Mouse (Mus musculus) mesoderm, embryonic 11.5 days (tissue): Measurements from ENCODE around the gene Trim7.
A peak's percentile ranks its signal among the peaks of the same experiment; 100 is the strongest.
"Not testable (repeated sequence)": the region's sequence is repeated elsewhere in the genome, so short reads cannot be mapped to it uniquely, and the experiment has no call there.

Source experiments
- DNase-seq: peaks from one replicate; pipeline ENCODE4 v3.0.0-alpha.2; 2012; ENCODE audit warnings: low read depth, low spot score

Gene Trim7

DNA sequence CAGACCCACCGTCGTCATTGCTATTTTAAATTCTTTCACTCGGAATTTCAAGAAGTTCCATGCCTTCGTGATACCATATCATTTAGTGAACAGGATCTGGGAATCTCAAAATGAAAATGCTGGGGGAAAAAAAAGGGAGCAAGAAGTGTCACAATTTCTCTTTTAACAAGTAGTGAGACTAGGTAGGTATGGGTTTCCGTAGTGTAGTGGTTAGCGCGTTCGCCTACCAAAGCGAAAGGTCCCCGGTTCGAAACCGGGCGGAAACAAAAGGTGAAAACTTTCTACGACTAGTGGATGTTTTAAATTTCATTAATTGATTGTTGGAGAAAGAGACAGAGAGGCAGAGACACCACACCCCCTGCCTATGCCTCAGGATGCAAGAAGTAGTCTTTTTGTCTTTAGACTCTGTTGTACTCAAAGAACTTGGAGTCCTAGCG is 2.4 kb upstream of the Trim7 start:
- peak; percentile 92 for DNase-seq

DNA sequence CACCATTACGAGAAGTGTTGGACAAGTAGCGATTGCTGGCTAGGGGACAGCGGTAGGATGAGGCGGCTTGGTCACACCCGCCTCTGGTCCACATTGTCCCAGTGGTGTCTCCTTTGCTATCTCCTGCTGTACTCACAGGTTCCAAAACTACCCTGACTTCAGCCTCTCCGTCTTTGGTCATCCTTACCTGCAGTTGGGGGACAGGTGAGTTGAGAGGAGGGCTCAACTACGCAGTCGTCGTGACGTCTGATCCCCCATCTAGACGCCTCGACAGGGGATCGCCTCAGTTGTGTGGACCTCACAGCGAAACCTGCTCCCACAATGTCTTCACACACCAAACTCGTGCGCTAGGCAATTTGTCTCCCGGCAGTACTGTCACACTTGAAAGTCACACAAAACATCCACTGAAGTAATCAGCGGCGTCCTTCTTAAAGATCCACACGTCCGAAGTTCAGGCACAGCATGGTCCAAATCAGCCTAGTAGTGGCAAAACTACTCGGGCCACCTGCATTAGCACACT is 1.6 kb upstream of the Trim7 start:
- no peak for DNase-seq

DNA sequence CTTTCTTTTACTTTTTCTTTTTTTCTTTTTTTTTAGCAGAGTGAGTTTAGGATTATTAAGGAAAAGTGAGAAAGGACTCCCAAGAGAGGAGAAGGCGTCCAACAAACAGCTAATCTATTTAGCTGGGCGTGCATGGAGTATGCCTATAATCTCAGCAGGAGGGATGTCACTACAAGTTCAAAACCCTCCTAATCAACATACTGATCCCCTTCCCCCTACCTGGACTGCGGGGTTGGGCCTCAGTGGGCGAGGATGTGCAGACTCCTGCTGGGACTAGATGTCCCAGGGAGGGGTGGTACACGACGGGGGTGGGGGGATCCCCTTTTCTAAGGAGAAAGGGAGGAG is 784 bp downstream of the Trim7 start:
- DNase-seq, result no peak

DNA sequence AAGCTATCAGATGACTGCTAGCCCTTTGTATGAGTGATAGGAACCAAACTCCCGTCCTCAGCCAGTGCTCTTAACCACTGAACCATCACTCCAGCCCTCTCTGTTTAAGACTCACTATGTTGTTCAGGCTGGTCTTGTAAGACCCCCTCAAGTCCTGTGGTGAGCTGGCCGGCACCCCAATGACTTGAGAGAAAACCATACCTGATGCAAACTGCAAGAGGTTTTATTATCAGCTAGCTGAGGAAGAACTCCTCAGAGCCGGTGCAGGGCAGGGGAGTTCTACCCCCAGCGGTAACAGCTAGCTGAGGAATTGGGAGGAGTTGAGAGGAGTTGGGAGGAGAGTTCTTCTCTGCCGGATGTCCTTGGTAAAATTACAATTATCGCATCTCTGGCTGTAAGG is 2.0 kb downstream of the Trim7 start:
- no peak for DNase-seq

DNA sequence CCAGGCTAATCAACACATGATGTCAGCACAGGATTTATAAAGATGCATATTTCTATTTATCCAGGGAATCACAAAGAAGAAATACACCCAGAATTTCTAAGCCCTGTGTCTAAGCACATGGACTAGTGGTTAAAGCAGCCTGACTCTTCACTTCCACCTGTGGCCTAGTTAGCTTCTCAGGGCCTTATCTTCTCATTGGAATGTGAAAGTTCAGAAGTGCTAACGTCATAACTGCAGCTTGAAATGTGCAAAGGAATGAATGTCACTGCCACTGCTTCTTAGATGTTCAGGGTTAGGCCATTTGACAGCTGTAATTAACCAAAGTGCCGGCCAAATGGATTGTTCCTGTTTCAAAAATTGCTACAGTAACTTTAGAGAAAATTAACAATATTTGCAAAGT is 4.3 kb downstream of the Trim7 start:
- DNase-seq, result no peak

DNA sequence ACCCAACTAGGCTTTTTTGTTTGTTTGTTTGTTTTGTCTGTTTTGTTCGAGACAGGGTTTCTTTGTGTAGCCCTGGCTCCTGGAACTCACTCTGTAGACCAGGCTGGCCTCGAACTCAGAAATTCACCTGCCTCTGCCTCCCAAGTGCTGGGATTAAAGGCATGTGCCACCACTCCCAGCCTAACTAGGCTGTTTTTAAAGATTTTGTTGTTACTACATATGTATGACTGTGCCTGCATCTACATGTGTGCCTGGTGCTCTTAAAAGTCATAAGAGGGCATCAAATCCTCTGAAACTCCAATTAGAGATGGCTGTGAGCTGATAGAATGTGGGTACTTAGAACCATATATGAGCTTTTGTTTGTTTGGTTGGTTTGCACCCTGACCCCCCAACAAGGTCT is 5.3 kb downstream of the Trim7 start:
- DNase-seq, result no peak

DNA sequence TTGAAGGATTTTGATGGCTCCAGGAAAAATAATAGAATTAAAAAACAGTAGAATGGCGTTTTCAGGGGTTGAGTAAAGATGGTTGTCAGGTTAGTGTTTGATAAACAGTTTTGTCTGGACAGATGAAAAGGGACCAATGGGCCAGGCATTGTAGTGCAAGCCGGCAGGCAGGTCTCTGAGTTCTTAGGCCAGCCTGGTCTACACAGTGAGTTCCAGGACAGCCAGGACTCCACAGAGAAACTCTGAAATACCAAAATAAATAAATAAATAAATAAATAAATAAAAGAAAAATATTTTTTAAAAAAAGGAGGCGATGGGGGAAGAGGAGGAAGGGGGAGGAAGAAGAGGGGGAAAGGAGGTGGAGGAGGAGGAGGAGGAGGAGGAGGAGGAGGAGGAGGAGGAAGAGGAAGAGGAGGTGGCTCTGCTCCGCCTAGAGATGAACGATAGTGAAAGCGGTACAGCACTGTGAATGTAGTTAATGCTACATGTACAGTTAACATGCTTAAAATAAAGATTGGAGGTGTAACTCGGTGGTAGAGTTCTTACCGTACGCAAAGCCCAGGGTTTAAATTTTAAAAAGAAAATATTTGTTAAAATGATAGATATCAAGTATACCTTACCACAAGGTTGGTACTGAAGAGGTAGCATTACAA is 7.3 kb downstream of the Trim7 start:
- no peak for DNase-seq

DNA sequence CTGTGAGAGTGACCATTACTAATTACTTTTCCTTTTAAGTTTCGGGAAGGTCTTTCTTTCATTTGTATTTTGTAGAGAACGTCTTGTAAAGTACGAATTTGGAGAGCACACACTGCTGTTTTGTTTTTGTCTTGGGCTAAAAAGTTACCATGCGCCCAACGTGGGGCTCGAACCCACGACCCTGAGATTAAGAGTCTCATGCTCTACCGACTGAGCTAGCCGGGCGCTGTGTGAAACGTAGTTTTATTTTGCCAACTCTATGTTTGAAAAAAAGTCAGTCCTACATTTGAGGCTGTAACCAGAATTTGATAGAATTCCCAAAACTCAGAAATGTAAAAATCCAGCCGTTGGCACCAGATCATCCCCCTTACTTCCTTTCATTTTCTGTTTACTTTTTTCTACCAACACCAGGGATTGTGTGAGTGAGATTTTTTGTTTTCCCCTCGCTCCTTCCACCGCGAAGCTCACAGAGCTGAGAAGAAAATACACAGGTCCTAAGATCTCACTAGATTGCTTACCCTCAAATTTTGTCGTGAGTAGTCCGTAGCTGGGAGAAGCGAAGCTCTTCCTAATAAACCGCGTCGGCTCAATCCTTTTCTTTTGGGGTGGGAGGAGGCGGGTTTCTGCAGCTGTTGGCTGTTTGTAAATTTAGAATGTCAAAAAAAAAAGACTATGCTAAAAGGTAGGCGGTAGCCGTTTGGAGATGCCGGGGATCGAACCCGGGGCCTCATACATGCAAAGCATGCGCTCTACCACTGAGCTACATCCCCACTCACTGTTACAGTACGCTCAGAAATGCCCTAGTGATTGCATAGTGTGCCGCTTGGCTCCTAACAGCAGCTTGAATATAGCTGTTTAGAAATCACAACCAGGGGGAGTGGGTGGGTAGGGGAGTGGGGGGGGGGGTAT is 8.0 kb downstream of the Trim7 start:
- peak; percentile 89 for DNase-seq

DNA sequence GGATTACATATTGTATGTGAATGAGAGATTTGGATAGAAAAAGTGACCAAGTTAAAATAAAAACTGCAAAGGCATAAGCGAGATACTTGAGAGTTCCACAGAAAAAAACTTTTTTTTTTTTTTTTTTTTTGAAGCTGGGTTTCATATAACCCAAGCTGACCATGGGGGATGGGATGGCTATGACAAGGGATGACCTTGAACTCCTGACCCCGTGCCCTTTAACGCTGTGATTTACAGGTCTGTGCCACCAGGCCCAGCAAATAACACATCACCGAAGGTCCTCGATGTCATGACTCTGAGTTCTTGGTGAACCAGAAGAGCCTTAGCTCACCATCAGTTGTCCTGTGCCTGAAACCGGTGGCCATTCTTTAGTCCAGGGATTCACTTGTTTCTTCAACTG is 10.0 kb downstream of the Trim7 start:
- DNase-seq, result no peak

DNA sequence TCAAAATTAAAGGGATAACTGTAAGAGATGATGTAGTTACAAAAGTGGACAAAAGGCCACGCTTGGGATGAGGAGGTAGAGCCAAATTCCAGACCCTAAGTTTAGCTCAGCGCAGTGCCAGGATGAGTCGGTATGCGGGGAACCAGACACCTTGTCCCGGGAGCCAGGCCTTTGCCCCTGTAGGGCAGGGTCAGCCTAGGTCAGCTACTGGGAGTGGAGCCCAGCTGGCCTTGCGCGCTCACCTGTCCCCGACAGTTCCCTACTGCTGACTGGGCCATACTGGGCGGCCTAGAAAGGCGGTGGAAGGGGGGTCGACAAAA is 11.0 kb downstream of the Trim7 start:
- no peak for DNase-seq

DNA sequence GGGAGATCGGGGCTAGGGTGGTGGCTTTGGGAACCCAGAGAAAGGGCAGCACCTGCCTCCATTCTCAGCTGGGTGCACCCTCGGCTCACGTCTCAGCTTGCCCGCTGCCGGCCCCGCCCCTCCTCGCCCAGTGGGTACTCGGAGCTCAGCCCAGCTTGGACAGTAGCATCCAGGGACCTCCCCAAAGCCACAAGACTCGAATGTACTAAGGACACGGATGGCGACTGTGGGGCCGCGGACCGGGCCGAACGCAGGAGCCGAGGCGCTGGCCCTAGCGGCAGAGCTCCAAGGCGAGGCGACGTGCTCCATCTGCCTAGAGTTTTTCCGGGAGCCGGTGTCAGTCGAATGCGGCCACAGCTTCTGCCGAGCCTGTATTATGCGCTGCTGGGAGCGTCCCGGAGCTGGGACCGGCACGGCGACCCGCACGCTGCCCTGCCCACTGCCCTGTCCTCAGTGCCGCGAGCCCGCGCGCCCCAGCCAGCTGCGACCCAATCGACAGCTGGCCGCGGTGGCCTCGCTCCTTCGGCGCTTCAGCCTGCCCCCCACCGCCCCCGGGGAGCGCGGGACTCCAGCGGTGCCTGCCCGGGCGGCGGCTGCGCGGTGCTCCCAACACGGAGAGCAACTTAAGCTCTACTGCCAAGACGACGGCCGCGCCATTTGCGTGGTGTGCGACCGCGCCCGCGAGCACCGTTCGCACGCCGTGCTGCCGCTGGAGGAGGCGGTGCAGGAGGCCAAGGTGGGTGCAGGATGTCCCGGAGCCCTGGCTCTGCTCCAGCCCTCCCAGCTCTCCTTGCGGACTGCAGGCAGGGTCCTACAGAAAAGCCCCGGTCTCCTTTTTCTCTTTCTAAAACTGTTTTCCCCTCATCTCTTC is 11.6 kb downstream of the Trim7 start:
- no peak for DNase-seq

DNA sequence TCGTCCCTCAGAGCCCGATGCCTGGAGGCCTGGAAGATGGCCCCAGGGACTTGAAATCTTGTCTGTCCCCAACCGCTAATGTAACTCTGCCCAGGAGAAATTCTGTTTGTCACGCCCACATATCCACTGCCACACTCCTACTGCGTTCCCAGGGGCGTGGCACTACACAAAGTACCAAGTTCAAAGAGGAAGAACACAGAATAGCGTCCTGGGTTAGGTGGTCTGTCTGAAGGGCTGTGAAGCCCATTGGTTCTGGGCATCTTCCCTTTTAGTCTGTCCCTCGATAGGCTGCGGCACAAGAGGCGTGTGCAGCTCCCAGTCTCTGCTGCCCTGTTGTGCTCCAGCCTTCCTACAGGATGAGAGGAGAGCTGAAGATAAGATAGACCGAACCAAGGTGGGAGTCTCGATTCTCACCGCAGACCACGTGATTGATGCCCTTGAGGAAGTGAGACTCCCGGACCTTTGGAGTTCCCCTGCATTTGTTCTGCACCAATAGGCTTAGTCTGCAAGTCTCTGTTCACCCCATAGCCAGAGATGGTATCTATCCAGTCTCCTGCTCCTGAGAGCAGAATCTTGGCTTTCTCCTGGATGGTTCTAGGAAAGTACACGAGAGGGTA is 12.3 kb downstream of the Trim7 start:
- no peak for DNase-seq

DNA sequence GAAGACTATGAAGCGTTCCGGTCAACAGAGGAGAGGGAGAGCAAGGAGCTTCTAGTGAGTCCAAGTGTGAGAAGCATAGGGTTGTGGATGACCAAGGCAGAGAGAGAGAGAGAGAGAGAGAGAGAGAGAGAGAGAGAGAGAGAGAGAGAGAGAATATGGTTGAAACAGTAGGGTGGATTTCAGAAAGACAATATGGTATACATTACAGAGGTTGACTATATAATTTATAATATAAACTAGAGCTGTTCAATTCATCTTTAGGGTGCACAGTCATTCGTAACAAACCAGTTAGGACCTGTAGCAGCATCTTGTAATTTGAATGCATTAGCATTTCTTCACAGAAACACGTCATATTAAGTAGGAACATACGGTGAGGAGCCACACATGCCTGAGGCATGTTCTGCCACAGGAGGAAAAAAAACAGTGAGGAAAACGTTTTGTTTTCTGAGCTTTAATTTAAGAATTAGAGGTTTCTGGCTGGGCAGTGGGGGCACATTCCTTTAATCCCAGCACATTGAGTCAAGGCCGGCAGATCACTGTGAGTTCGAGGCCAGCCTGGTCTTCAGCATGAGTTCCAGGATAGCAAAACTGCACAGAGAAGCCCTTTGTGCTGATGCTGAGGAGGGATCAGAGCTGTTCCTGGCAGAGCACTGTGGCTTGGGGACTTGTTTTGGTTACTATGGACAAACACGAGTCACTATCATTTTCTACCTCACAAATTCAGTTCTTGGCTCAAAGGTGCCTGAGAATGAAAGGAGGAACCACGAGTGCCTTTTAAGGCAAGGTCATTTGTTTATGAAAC is 13.1 kb downstream of the Trim7 start:
- DNase-seq, result no peak

DNA sequence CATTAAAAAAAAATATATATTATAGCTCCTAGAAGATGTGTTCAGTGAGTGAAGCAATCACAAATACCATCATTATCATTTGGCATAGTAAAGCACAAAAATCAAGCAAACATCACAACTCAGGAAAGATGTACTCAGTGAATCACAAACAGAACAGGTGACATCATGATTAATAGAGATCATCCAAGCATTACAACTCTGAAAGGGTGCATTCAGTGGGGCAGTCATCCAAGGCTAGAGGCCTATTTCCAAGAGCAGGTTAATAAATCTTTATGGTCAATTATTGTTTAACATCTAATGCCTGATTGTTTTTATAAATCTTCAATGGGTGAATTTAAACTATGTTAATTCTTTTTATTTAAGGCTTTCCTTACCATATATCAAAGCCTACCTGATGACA is 14.9 kb downstream of the Trim7 start:
- DNase-seq, result no peak

DNA sequence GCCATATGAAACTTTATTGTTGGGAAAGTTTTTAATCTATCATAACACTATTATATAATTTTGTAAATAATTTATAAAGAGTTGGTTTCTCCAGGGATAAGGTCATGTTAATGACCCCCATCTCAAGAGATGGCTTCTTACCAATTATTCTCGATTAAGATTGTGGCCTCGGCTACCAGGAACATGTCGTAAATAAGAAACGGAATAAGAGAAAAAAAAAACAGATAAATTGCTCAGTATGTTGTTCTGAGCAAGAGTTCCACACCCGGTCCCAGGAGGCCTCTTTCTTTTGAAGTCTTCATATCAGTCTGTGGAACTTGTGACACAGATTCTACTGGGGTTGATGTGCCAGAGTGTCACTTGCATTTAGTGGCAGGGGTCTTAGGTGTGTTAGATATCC is 15.3 kb downstream of the Trim7 start:
- no peak for DNase-seq

DNA sequence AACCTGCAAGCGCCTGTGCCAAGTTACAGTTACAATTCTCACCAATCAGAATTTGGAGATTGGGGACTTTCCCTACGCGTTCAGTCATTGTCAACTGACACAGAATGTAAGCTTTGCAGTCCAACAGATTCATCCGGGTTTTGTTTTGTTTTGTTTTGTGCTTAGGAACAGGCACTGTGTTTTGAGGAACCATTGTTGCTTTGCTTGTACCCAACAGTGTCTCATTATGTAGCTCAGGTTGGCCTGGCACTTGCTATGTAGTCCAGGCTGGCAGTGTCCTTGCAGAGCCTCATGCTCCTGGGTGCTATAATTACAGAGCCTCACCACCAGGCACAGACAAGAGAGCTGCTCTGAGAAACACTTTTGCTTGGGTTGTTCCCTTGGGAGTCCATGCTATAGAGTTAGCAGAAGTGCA is 16.4 kb downstream of the Trim7 start:
- no peak for DNase-seq

DNA sequence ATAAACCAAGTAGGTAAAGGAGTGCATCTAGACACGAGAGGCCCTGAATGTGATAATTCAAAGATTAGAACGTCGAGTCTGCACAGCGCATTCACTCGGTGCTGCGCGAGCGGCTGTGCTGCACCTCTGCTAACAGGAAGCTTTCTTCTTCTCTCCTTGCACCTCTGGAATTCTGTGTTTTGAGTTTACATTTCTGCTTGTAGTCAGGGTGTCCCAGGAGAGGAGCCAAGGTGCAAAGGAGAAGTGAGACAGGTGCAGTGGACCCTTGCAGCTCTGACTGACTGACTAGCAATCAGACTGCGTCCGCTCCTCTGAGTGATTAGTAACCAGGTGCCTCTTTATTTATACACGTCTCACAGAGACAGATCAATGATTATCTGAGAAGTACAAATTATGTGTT is 17.3 kb downstream of the Trim7 start:
- no peak for DNase-seq

DNA sequence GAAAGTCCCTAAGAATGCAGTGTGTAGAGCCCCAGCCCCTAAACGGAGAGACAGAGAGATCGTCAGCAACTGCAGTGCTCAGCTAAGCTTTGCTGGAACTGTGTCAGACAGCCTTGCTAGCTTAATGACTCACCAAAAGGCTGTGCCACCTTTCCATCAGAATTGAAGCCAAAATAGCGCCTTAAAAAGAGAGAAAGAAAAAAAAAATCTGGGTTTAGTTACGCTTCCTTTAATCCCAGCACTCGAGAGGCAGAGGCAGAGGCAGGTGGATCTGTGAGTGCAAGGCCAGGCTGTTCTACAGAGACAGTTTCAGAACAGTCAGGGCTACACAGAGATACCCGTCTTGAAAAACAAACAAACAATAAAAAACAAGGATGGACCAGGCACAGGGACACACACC is 18.4 kb downstream of the Trim7 start:
- DNase-seq, result no peak

DNA sequence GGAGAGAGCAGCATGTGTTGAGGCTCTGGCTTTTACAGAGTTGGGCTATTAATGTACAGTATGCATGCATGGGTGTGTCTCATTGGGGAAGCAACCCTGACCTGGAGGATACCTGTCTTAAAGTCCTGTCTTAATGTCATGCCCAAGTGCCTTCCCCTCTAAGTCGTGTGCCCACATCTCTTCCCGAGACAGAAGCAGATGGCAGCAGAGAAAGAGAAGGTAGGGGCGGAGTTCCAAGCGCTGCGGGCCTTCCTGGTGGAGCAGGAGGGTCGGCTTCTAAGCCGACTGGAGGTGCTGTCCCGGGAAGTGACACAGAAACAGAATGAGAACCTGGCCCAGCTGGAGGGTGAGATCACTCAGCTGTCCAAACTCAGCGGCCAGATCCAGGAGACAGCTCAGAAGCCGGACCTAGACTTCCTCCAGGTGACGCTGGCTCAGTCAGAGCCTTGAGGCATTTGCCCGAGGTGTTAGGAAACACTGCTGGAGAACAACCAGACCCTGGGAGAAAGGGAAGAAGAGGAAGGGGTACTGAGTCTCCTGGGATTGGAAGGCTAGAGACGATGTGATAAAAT is 19.4 kb downstream of the Trim7 start:
- no peak for DNase-seq

DNA sequence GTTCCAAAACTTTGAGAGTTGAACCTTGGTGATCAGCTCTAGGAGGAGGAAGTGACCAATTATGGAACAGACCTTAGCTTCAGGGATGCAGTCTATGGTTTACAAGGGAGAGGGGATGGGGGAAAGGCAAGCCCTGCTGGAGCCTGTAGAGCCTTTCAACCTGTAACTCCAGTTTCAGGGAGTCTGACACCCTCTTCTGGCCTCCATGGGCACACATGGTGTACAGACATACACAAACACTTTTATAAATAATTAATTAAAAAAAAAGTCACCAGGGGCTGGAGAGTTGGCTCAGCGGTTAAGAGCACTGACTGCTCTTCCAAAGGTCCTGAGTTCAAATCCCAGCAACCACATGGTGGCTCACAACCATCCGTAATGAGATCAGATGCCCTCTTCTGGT is 20.4 kb downstream of the Trim7 start:
- not testable (repeated sequence) for DNase-seq

DNA sequence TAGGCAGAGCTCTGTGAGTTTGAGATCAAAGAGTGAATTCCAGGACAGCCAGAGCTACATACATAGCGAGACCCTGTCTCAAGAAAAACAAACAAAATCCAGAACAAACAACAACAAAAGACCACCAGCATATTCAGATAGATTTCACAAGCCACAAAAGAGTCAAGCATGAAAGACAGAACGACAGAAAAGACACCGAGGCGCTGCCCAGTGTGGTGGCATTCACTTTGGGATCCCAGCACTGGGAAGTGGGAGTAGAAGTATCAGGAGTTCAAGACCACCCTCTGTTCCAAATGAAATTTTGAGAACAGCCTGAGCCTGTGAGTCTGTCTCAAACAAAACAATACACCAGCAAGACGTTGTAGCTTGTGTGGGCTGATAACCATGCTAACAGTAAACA is 20.9 kb downstream of the Trim7 start:
- DNase-seq, result no peak
